Mouse (Mus musculus): ENCODE results near the gene Fabp3. TPM values are rescaled to one million over a fixed set of nuclear protein-coding genes. Genes with fewer than 3 reads are reported as not detected.
A peak's percentile ranks its signal among the peaks of the same experiment; 100 is the strongest.

Fabp3 gene
- not detected in 2 replicates for total RNA-seq (2017)

DNA sequence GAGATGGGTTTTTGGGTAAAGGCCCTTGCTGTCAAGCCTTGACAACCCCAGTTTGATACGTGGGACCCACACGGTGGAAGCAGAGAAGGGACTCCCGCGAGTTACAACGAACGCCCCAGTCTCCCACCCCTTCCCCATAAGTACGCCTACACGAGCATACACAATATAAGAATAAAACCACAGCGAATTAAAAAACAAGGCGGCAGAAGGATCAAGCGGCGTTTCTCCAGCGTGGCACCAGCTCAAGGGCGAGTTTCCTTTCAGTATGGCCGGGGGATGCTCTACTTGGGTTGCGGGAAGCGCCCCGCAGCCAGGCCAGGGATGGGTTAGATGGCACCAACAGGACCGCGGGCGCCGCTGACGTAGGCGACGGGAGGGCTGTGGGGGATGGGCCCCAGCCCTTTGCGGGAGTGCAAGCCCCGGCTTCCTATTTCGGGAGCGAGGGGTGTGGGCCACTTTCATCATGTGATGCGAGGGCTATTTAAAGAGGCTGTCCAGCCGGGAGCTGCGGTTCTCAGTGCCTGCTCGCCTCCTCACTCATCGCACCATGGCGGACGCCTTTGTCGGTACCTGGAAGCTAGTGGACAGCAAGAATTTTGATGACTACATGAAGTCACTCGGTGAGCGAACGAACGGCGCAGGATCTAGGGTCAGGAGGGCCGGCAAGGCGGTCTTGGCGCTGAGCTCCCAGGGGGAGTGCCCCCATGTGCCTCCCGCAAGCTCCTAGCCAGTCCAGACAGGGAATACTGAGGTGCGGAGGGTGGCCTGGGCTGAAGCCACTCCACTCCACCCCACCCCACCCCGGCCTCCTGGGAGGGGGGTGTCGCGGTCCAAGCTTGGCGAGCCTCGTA lies at the start of gene Fabp3, which contains the start of gene Gm10570:
Fabp3 (plus strand) TSS at position 365 of the 851 bp plus-strand sequence.
Gm10570 (minus strand) TSS at position 444 of the 851 bp plus-strand sequence.
- no peak for ATAC-seq (replicated peaks in 1 of 2; ENCODE audit: insufficient read depth in 1 of 2, low FRiP score in 2 of 2, low TSS enrichment in 1 of 2, low read depth in 1 of 2, poor library complexity in 2 of 2, severe bottlenecking in 2 of 2)

DNA sequence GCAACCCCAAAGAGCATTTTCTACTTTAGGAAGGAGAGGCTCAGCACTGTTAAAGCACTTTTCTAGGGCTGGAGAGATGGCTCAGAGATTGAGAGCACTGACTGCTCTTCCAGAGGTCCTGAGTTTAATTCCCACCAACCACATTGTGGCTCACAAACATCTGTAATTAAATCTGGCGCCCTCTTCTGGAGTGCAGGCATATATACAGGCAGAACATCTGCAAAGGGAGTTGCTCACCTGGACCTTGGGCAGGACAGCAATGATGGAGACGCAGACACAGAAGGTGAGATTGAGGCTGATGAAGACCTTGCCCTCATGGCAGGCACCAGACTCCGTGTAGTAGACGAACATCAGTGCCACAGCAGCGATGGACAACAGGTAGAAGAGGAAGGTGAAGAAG lies 48.0 kb upstream of the Fabp3 start:
- no peak for ATAC-seq (replicated peaks in 1 of 2; ENCODE audit: insufficient read depth in 1 of 2, low FRiP score in 2 of 2, low TSS enrichment in 1 of 2, low read depth in 1 of 2, poor library complexity in 2 of 2, severe bottlenecking in 2 of 2)

DNA sequence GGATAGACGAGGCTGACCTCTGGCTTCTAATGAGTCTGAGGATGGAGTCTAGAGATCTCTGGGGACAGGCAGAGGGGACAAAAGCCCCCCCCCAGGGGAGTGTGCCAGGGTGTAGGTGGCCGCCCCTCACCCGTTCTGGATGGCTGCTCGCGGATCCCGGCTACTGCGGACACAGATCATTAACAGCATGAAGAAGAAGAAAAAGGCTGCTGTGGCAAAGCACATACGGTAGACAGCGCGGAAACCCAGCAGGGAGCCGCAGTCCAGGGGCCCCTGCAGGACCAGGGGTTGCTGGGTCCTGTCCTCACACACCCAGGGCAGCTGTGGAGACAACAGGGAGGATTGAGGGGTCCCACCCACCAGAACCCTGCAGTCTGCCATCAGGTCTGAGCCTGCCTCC lies 44.3 kb upstream of the Fabp3 start:
- ATAC-seq (replicated peaks in 1 of 2; ENCODE audit: insufficient read depth in 1 of 2, low FRiP score in 2 of 2, low TSS enrichment in 1 of 2, low read depth in 1 of 2, poor library complexity in 2 of 2, severe bottlenecking in 2 of 2) = no peak

DNA sequence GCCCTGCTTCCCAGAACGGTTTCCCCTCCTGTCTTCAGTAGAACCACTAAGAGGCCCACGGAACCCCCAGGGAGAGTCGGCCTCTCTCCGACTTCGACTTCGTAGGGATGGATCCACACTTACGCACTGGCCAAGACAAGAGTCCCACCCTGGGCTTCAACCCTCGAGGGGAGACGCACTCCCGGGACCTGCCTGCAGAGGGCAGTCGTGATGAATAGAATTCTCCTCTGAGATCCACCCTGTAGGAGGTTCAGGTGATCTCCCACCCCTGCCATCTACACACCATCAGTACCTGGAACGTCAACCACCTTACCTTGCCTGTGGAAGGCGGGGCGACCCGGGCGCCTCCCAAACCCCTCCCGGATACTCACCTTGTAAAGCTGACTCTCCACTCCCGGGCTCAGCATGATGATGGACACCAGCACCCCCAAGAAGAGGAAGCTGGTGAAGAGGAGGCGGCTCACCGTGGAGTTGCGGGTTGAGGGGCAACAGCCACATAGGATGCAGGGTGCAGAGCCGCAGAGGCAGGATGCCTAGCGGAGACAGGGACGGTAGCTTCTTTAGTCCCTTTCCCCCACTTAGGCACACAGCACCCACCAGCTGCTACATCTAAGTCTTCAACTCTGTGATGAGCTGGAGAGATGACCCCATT lies 43.6 kb upstream of the Fabp3 start:
- ATAC-seq (replicated peaks in 1 of 2; ENCODE audit: insufficient read depth in 1 of 2, low FRiP score in 2 of 2, low TSS enrichment in 1 of 2, low read depth in 1 of 2, poor library complexity in 2 of 2, severe bottlenecking in 2 of 2) = peak; percentile 73 to 85

DNA sequence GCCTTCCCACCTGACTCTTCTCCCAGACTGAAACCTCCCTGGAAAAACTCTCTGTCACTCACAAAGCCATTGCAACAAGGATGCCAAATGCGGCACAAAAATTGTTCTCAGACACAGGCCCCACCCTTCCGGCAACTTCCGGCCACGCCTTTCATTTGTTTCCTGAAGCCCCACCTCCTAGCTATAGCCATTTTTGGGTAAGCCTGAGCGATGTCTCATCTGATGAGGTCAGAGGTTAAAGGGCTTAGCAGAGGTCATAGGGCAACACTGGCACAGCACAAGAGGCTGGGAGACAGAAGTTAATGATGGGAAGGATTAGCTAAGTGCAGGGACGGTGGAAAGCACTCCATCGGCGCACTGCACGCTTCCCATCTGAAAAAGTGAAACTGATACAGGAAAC lies 41.8 kb upstream of the Fabp3 start:
- ATAC-seq (replicated peaks in 1 of 2; ENCODE audit: insufficient read depth in 1 of 2, low FRiP score in 2 of 2, low TSS enrichment in 1 of 2, low read depth in 1 of 2, poor library complexity in 2 of 2, severe bottlenecking in 2 of 2) = no peak

DNA sequence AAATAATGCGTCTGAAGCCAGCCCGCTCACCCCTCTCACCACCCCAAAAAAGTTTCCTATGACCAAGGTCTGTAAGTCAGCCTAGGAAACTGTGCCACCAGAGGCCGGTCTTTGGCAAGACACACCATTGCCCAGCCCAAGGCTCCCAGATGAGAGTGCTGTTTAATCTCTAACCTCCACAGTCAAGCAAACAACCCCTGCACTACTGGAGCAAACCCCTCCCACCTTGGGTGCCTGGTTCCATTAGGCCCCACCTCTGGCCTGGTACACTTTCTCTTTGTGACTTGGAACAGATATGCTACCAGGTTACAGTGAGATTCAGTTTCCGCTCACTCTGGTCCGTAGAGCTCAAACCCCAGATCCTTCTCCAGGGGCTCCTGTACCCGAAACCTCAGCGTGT lies 41.3 kb upstream of the Fabp3 start:
- ATAC-seq (replicated peaks in 1 of 2; ENCODE audit: insufficient read depth in 1 of 2, low FRiP score in 2 of 2, low TSS enrichment in 1 of 2, low read depth in 1 of 2, poor library complexity in 2 of 2, severe bottlenecking in 2 of 2) = no peak

DNA sequence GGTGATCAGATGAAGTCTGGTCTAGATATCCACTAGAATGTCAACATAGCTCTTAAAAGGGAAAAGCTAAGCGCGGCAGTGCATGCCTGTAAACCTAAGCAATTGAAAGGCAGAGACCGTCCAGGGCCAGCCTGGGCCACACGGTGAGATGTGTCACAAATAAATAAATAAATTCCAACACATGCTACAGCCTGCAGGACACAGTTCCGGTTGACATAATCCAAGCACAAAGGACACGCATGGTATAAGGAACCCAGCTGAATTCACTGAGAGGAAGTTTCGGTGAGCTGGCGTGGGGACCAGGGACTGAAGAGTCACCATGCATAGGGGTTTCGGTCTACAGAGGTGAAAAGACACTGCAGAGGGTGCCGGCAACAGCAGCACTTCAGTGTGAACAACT lies 39.7 kb upstream of the Fabp3 start:
- no peak for ATAC-seq (replicated peaks in 1 of 2; ENCODE audit: insufficient read depth in 1 of 2, low FRiP score in 2 of 2, low TSS enrichment in 1 of 2, low read depth in 1 of 2, poor library complexity in 2 of 2, severe bottlenecking in 2 of 2)

DNA sequence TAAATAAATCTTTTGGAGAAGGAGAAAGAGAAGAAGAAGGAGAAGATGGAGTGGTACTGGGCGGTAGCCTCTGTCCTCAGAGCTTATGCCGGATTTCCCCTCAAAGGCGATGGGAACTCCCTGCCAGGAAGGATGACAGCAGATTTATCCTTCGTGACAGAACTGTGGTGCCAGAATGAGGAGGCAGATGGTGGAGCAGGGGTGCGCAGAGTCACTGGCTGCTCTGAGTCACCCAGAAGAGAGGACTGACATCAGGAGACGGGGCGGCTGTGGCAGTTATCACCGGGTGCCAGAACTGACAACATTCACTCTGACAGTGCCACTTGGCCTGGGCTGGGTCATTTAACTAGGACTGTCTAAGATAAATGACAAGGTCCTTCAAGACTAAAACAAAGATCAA lies 38.3 kb upstream of the Fabp3 start:
- no peak for ATAC-seq (replicated peaks in 1 of 2; ENCODE audit: insufficient read depth in 1 of 2, low FRiP score in 2 of 2, low TSS enrichment in 1 of 2, low read depth in 1 of 2, poor library complexity in 2 of 2, severe bottlenecking in 2 of 2)

DNA sequence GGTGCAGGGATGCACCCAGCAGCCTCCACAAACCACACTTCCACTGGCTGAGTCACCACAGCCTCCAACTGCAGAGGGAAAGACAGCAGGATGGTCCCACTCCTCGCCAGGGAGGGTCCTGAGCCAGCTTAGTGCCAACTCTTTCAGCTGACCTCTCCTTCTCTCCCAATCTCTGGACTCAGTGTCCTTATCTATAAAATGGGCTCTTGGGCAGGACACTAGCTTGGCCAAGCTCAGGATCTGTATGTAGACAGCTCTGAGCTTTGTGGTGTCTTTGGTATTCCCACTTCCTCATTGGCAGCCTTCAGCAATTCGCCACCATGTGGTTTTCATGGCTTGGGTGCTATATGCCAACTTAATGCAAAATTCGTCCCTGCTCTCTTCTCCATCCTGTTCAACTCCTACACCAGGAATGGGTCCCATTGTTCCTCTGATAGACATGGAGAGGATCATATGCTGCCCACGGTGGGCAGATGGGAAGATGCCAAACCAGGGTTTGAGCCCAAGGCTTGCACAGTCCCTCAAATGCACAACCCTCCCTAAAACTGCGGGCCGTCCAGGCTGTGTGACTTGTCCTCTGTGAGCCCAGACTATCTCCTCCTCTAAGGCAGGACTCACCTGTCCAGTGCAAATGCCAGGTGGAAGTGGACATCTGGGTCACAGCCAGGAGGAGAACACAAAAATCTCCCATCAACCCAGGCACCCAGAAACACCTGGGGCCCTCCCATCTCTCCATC lies 37.6 kb upstream of the Fabp3 start:
- ATAC-seq (replicated peaks in 1 of 2; ENCODE audit: insufficient read depth in 1 of 2, low FRiP score in 2 of 2, low TSS enrichment in 1 of 2, low read depth in 1 of 2, poor library complexity in 2 of 2, severe bottlenecking in 2 of 2) = no peak

DNA sequence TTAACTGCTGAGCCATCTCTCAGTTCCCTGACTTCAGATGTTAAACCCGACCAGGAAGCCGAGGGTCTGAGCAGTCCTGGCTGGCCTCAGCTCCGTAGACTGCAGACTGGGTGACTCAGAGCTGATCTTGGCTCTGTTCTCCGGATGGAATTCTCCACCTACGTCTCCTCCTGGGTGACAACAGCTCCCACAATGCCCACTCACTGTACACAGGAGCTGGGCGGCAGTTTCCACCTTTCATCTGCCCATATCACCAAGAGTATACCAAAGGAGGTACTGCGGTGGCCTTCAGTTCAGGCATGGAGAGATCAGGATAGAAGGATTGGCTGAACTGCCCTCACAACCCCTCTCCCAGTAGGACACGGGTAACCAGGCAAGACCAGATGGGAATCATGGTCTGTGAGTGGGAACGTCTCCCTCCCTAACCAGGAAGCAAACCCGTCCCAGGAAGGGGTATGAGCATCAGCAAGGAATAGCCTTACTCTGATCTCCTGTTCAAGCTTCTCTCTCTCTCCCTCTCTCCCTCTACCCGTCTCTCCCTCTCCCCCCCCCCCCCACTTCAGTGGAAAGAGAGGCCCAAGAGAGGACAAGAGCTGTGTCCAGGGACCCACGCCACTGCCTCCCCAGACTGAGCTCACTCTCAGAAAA lies 34.6 kb upstream of the Fabp3 start:
- ATAC-seq (replicated peaks in 1 of 2; ENCODE audit: insufficient read depth in 1 of 2, low FRiP score in 2 of 2, low TSS enrichment in 1 of 2, low read depth in 1 of 2, poor library complexity in 2 of 2, severe bottlenecking in 2 of 2) = no peak

DNA sequence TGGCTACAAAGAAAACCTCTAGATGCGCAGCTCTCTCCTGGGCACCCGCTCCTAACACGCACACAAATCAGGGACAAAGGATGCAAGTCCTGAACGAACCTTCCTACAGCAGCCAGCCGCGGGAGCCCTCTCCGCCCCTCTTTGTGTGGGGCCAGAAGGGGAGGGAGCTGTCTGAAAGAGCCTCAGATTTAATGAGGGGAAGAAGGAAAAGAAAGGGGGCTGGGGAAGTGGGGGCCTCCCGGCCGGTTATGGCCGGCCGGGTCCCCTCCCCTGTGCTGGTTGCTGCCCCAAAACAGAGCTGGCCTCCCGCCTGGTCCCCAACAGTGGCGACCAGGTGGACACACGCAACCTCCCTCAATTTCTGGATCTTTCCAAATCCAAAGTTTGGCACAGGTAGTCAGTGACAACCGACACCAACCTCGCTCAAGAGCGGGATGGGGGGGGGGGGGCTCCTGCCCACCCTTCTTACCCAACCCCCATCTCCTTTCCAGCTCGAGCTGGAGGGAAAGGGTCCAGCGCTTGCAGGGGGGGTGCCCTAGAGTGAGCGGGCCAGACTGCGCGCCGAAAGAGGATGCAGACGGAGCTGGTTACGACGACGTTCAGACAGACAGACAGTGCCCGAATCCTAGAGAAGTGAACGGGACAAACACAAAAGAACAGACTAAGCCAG lies 33.9 kb upstream of the Fabp3 start:
- ATAC-seq (replicated peaks in 1 of 2; ENCODE audit: insufficient read depth in 1 of 2, low FRiP score in 2 of 2, low TSS enrichment in 1 of 2, low read depth in 1 of 2, poor library complexity in 2 of 2, severe bottlenecking in 2 of 2) = no peak

DNA sequence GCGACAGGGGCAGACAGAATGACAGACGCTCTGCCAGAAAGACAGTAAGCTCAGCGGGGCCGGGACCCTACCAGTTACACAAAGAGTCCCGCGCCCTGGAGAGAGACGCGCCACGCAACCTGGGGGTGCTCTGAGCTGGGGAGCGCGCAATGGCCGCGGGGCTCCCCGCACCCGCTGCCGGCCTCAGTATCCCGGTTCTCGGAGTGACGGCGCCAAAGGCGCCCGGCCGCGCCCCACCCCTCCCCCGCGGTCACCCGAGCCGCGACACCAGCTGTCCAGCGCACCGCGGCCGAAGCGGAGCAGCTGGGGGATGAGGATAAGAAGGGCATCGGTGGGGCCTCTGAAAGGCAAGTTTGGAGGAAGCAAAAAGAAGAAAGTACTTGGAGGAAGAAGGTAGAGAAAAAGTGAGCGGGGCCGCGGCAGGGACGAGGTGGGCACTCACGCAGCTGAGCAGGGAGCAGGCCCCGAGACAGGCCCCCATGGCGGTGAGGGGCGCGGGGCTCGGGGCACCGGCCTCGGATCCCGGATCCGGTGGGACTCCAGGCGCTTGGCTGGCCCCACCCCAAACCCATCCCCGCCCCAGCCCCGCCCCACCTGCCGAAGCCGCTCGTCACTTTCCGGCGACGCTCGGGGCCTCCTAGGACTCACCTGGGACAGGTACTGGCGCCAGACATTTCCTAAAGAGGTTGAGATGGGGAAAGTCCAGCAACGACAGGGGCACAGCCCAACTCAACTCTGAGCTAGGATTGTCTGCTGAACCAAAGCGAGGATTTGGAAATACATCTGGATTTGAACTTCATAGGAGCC lies 33.2 kb upstream of the Fabp3 start:
- ATAC-seq (replicated peaks in 1 of 2; ENCODE audit: insufficient read depth in 1 of 2, low FRiP score in 2 of 2, low TSS enrichment in 1 of 2, low read depth in 1 of 2, poor library complexity in 2 of 2, severe bottlenecking in 2 of 2) = no peak

DNA sequence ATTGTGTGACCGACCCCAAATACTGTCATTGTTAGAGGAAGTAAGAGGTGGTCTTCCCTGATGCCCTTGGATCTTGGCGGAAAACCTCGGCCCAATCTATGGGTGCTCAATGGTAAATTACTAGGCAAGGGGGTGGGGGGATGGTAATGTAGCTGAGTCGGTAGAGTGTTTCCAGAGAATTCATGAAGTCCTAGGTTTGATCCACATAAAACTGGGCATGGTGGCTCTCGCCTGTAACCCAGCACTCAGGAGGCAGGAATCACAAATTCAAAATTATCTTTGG lies 32.6 kb upstream of the Fabp3 start:
- no peak for ATAC-seq (replicated peaks in 1 of 2; ENCODE audit: insufficient read depth in 1 of 2, low FRiP score in 2 of 2, low TSS enrichment in 1 of 2, low read depth in 1 of 2, poor library complexity in 2 of 2, severe bottlenecking in 2 of 2)

DNA sequence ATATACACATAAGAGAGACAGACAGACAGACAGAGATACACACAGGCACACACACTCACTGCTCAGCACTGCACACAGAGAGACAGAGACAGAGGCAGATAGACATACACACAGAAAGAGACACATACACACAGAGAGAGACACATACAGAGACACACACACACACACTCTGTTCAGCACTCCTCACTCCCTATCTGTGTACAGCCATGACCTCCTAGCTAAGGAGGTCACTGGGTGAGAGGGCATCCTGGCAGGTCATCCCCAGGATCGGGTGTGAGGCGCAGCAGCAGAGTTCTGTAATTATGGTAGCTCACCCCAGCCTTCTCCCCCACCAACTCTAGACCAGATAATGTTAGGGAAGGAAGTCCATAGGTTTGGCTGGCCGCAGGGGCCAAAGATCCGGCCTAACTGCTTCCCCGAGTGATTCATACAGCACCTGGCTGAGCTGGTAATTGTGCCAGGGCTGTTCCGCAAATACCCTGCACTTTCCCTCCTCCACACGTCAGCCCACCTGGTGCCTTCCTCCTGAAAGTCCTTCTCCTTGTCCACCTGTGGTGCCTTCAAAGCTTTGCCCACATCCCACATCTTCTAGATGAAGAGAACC lies 31.7 kb upstream of the Fabp3 start:
- ATAC-seq (replicated peaks in 1 of 2; ENCODE audit: insufficient read depth in 1 of 2, low FRiP score in 2 of 2, low TSS enrichment in 1 of 2, low read depth in 1 of 2, poor library complexity in 2 of 2, severe bottlenecking in 2 of 2) = 0 out of 4 replicates have a peak, but pooled peaks of 1 of the 2 experiments have one; percentile 11

DNA sequence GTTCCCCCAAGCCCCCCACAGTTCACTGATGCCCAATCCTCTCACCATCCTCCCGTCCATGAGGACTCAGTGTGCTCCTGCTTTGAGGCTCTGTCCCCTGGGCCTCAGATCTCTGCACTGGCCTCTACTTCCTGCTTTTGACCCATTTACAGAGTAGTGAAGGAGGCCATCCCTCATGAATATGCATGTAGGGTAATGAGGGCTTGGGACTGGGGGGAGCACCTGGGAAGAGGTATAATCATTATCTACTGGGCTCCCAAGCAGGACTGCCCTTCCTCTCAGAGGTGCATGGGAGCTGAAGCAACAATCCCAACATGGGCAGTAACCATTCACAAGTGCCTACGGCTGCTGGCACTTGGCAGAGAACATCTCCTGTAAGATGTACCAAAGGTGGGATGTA lies 29.3 kb upstream of the Fabp3 start, which contains the start of gene Serinc2:
Serinc2 (minus strand) TSS at position 101 of the 400 bp plus-strand sequence.
- no peak for ATAC-seq (replicated peaks in 1 of 2; ENCODE audit: insufficient read depth in 1 of 2, low FRiP score in 2 of 2, low TSS enrichment in 1 of 2, low read depth in 1 of 2, poor library complexity in 2 of 2, severe bottlenecking in 2 of 2)

DNA sequence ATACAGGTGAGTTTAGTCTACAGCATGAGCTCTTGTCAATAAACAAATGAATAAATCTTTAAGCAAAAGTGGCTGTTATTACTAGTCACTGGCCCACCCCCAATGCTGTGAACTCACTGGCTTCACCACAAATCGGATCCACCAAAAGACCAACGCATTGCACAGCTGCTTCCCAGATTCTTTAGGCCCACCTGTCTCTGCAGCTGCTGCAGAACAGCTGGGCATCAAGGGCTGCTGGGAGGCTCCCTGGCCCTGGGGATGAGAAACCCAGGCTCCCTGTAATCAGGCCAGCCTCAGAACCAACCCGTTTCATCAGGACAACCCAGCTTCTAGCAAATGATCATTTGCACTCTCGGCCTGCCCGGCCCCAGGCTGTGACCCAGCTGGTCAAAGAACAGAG lies 25.5 kb upstream of the Fabp3 start:
- ATAC-seq (replicated peaks in 1 of 2; ENCODE audit: insufficient read depth in 1 of 2, low FRiP score in 2 of 2, low TSS enrichment in 1 of 2, low read depth in 1 of 2, poor library complexity in 2 of 2, severe bottlenecking in 2 of 2) = no peak

Data from hematopoietic stem cell, adult 5-6 weeks (primary cell).